Mouse (Mus musculus) frontal cortex, postnatal 36 days (tissue): ENCODE data around the gene Trak2.
"Not testable (repeated sequence)": the region's sequence is repeated elsewhere in the genome, so short reads cannot be mapped to it uniquely, and the experiment has no call there.

Experiments
- DNase-seq, 2 experiments: peaks; one replicate each; pipeline ENCODE4 v3.0.0; 2022; ENCODE audit warnings: low spot score in 2 of 2

Gene Trak2

DNA sequence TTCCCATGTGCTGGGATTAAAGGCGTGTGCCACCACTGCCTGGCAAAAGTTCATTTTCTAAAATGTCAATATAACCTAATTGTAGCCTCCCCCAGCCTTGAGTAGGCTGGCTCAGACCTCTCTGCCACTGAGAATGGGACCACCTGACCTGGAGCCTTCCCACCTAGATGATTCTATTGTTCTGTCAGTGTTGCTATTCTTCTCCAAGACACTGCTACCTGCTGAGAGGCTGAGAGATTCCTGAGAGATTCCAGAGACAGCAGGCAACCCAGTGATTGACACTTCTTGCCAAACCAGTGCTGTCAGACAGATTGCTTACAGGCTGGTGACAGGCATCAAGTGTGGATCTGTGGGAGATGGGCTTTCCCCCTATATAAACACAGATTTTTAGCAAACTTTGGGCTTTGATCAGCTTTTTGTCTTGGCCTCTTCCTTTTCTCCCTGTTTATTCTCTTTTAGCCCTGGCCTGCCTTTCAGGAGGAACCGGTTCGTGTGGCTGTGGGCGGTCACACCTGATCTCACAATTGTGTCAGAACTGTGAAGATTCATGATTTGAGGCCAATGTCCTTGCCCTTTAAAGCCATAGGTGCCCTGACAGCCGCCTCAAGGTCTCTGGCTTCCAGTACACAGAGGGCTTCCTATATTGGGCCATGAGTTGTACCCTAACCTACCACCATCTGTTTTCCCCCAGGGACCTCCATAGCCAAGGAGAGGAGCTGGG, 83.2 kb downstream of the Trak2 start:
- DNase-seq, result no peak

DNA sequence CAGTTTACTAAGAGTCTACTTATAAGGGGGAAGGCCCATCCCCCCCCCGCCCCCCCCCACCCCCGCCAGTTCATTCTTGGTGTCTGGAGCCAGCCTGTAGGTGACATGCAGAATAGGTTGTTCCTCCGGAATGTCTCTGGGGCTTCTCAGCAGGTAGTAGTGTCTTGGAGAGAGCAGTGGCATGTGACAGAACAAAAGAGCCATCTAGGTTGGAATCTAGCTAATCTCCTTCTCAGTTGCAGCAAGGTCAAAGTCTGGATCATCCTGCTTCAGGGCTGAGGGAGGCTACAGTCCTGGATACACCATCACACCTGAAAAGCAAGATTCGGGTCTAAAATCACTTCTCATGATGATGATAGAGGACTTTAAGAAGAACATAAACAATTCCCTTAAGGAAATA, 87.6 kb downstream of the Trak2 start:
- DNase-seq, result no peak

- DNase-seq, result not testable (repeated sequence)
Measured at GRCm38 (mm10) chr1:58883279-58883678, 90.0 kb downstream of the Trak2 start.

DNA sequence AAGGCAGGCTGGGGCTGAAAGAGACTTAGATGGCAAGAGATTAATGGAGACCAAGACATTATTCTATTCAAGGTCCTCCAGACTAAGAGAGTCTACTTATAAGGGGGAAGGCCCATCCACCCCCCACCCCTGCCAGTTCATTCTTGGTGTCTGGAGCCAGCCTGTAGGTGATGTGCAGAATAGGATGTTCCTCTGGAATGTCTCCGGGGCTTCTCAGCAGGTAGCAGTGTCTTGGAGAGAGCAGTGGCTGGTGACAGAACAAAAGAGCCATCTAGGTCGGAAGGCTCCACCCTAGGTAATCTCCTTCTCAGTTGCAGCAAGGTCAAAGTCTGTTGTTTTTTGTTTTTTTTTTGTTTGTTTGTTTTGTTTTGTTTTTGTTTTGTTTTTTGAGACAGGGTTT, 93.9 kb downstream of the Trak2 start:
- not testable (repeated sequence) for DNase-seq

GRCm38 (mm10) chr1:58876500-58876899, 96.7 kb downstream of the Trak2 start:
- DNase-seq, result not testable (repeated sequence)

DNA sequence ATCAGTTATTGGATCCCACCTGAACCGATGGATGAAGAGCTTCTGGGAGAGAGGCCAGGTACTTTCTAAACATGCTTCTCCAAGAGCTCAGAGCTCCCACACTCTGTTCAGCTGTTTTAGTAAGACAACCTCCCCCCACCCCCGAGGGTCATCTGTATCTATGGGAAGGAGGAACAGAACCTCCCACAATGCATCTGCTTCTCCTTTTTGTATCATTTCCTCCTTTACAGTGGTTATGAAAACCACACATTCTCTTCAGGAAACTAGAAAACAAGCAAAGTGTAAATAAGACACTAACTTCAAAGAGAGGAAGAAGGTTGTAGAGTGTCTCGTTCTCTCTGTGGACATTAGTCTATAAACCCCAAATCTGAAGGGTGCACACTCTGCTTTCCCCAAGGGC, 112.6 kb downstream of the Trak2 start:
- DNase-seq, result not testable (repeated sequence)

DNA sequence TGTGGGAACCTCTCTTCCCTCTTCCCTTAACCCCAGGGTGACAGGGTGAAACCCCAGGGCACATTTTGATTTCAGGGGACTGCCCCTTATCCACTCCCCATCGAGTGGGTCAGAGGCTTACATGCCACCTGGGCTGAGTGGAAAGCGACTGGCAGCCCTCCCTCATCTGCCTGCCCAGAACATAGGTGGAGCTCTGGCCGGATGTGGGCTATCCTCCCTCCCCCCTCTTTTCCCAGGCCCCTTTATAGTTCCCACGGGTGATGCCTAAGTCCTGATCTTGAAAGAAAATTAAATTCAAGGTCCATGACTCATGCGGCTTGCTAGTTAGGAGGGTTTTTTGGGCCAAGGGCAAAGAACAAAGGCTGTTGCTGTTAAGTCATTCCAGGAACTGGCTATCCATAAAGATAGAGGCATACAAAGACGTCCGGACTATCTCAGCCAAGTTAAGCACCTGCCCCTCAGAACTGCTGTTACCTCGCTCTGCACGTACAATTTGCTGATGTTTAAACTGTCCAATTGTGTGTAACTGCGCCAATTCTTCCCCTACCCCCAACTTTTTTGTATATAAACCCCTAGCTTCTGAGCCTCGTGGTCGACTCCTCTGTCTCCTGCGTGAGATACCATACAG, 113.4 kb downstream of the Trak2 start:
- DNase-seq, result not testable (repeated sequence)

GRCm38 (mm10) chr1:58859131-58859530, 114.1 kb downstream of the Trak2 start:
- not testable (repeated sequence) for DNase-seq

- DNase-seq, result peak; percentile 11 to 15
Measured at GRCm38 (mm10) chr1:58856811-58857210, 116.4 kb downstream of the Trak2 start.
